In the genomic region with DNA sequence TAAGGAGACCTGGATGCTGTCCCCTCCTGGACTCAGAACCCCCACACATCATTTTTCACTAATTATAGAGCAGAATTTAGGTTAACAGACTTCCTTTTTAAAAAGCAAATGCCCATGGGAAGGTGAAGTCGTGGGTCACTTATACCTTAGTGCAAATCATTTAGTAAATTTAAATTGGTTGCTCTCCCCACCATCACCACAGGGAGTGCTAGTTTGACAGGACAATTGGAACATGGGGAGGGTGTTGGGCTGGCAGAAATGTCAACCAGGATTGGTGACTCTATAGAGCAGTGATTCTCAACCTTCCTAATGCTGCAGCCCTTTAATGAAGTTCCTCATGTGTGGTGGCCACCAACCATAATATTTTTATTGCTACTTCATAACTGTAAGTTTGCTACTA, we compare ENCODE assay signal across 9 mouse cellular contexts. TPM values are rescaled to one million over a fixed set of nuclear protein-coding genes. Genes with fewer than 3 reads are reported as not detected.
DNase-seq lines count a peak whose midpoint lies in the region; ATAC-seq and TF ChIP-seq lines count a peak whose summit lies in the region.
"Had no signal": no experiment of that assay in that cellular context is flagged by ENCODE, and none has a peak within 500 bp of the region (broad histone marks: within the 10 kb centered on the region; RNA-seq: fewer than 3 reads in every experiment).

No protein-coding gene starts in this region.

- H3K4me1 ChIP-seq in liver, embryonic 11.5 days (replicated peaks; ENCODE audit: control insufficient read depth, insufficient read depth, low read length), result peaks cover 35% of the 10 kb centered on the region
- peaks cover 3% of the 10 kb centered on the region; the same call in 1 of the 2 replicates for H3K4me1 ChIP-seq in stomach, postnatal 0 days (replicated peaks; ENCODE audit: control insufficient read depth, insufficient read depth)
- peaks cover 50% of the 10 kb centered on the region for H3K4me1 ChIP-seq in forebrain, embryonic 10.5 days

- DNase-seq in gastrocnemius, adult 2 months, result no peak
- no peak for DNase-seq in gastrocnemius, postnatal 36 days
- peak; percentile 15 for DNase-seq in urinary bladder, postnatal 14 days (ENCODE audit: low spot score)
- DNase-seq in urinary bladder, postnatal 4 days (ENCODE audit: low spot score in 2 of 2), result no peak
- no peak for DNase-seq in liver, embryonic 11.5 days (ENCODE audit: low spot score)
- no peak for DNase-seq in stomach, postnatal 0 days (ENCODE audit: low spot score)
- no peak for DNase-seq in left cerebral cortex, adult 8-10 months (ENCODE audit: low spot score in 2 of 2)
- DNase-seq in forebrain, embryonic 10.5 days (ENCODE audit: extremely low spot score, low spot score), result no peak

- H3K27ac ChIP-seq in gastrocnemius, adult 2 months, result no peak overlapping the region
- no peak overlapping the region for H3K27ac ChIP-seq in liver, embryonic 11.5 days (ENCODE audit: low read depth, low read length)
- H3K27ac ChIP-seq in stomach, postnatal 0 days (replicated peaks), result peak overlapping the region; percentile 91
- H3K27ac ChIP-seq in forebrain, embryonic 10.5 days, result no peak overlapping the region

- peak overlapping the region; percentile 100; the same call in 1 of the 2 replicates for H3K4me2 ChIP-seq in liver, embryonic 11.5 days
- peak overlapping the region; percentile 100; the same call in 1 of the 2 replicates for H3K4me2 ChIP-seq in stomach, postnatal 0 days (replicated peaks; ENCODE audit: low read depth)

- TF ChIP-seq EP300 in stomach, postnatal 0 days (optimal IDR thresholded peaks at IDR 0.05), result no peak

- no peaks in the 10 kb centered on the region for H3K9me3 ChIP-seq in liver, embryonic 11.5 days (ENCODE audit: control insufficient read depth, low read length)
- no peaks in the 10 kb centered on the region for H3K9me3 ChIP-seq in stomach, postnatal 0 days (ENCODE audit: control insufficient read depth, low read length)
- H3K9me3 ChIP-seq in forebrain, embryonic 10.5 days, result no peaks in the 10 kb centered on the region

- intact Hi-C loops in gastrocnemius, adult 2 months (cut with DNase I), result no loop called here
- intact Hi-C loops in gastrocnemius, postnatal 36 days (cut with DNase I), result loop anchor here (2.0 kb wide), 1 partner anchor 50 kb away; no protein-coding TSS in a partner anchor

- 3% methylated on average over 1 of the region's 1 CpGs for WGBS in liver, embryonic 11.5 days
- 9% methylated on average over 1 of the region's 1 CpGs for WGBS in stomach, postnatal 0 days
- 13% methylated on average over 1 of the region's 1 CpGs for WGBS in forebrain, embryonic 10.5 days

- no peaks in the 10 kb centered on the region for H3K36me3 ChIP-seq in liver, embryonic 11.5 days (ENCODE audit: control insufficient read depth, insufficient read depth, low read length)
- no peaks in the 10 kb centered on the region for H3K36me3 ChIP-seq in stomach, postnatal 0 days (ENCODE audit: control insufficient read depth, insufficient read depth, low read length)
- H3K36me3 ChIP-seq in forebrain, embryonic 10.5 days (replicated peaks), result no peaks in the 10 kb centered on the region

- H3K4me3 ChIP-seq in gastrocnemius, adult 2 months, result no peak overlapping the region
- no peak overlapping the region for H3K4me3 ChIP-seq in liver, embryonic 11.5 days (ENCODE audit: low read depth, low read length)
- H3K4me3 ChIP-seq in stomach, postnatal 0 days (ENCODE audit: low read depth, low read length), result no peak overlapping the region
- no peak overlapping the region for H3K4me3 ChIP-seq in forebrain, embryonic 10.5 days
- H3K4me3 ChIP-seq: myocyte had no signal

- no peak overlapping the region for H3K9ac ChIP-seq in liver, embryonic 11.5 days (ENCODE audit: low read depth, low read length)
- H3K9ac ChIP-seq in stomach, postnatal 0 days (ENCODE audit: low read length), result no peak overlapping the region

- peaks cover 43% of the 10 kb centered on the region for H3K27me3 ChIP-seq in liver, embryonic 11.5 days (replicated peaks; ENCODE audit: control insufficient read depth, insufficient read depth, low read length)
- H3K27me3 ChIP-seq in stomach, postnatal 0 days (ENCODE audit: control insufficient read depth, insufficient read depth, low read length), result no peaks in the 10 kb centered on the region
- H3K27me3 ChIP-seq in forebrain, embryonic 10.5 days (ENCODE audit: poor library complexity, severe bottlenecking), result peaks cover 91% of the 10 kb centered on the region

- peak; percentile 34 for TF ChIP-seq CTCF in gastrocnemius, adult 2 months (IDR thresholded peaks at IDR 0.05)
- TF ChIP-seq CTCF in stomach, postnatal 0 days (IDR thresholded peaks at IDR 0.05; ENCODE audit: low read depth), result peak; percentile 72

- ATAC-seq in liver, embryonic 11.5 days (replicated peaks; ENCODE audit: low FRiP score), result no peak
- no peak for ATAC-seq in stomach, postnatal 0 days (ENCODE audit: low FRiP score, low TSS enrichment)

RNA-seq across cellular contexts. Expression of a gene that starts 3.1 kb away (rescaled TPM):
- not detected for total RNA-seq in gastrocnemius, adult 2 months (2021)
- total RNA-seq in gastrocnemius, postnatal 36 days (2021), result not detected
- 3.9 and 4.0 TPM in 2 replicates for polyA plus RNA-seq in liver, embryonic 11.5 days (2014; fragmentation: Nextera tagmentation; extraction: Ambion mirVana)
- polyA plus RNA-seq in stomach, postnatal 0 days (2015; fragmentation: Nextera tagmentation; extraction: Ambion mirVana), result 9.8 and 12.1 TPM in 2 replicates
- 100 to 1,000 TPM; 160 to 178 (median 177) TPM for total RNA-seq in left cerebral cortex, adult 8-10 months (2022)
- 1.2 and 1.8 TPM in 2 replicates for polyA plus RNA-seq in forebrain, embryonic 10.5 days (2016; fragmentation: Nextera tagmentation; extraction: Ambion mirVana)

RNA-seq across cellular contexts. Expression of a gene that starts 14.9 kb away (rescaled TPM):
- not detected for total RNA-seq in gastrocnemius, adult 2 months (2021)
- not detected for total RNA-seq in gastrocnemius, postnatal 36 days (2021)
- 0.19 and 0.43 TPM in 2 replicates for polyA plus RNA-seq in liver, embryonic 11.5 days (2014; fragmentation: Nextera tagmentation; extraction: Ambion mirVana)
- polyA plus RNA-seq in stomach, postnatal 0 days (2015; fragmentation: Nextera tagmentation; extraction: Ambion mirVana), result 2.2 and 2.3 TPM in 2 replicates
- total RNA-seq in left cerebral cortex, adult 8-10 months (2022), result 10 to 100 TPM; 19.7 to 23.2 (median 20.4) TPM
- 0.33 TPM in 1 of 2 replicates, not detected in the other for polyA plus RNA-seq in forebrain, embryonic 10.5 days (2016; fragmentation: Nextera tagmentation; extraction: Ambion mirVana)
- polyA plus RNA-seq: myocyte had no signal

RNA-seq across cellular contexts. Expression of a gene that starts 42.1 kb away (rescaled TPM):
- 10 to 100 TPM; 14.4 to 16.7 TPM for total RNA-seq in gastrocnemius, adult 2 months (2021)
- 10 to 100 TPM; 14.3 to 14.7 TPM for total RNA-seq in gastrocnemius, postnatal 36 days (2021)
- polyA plus RNA-seq in liver, embryonic 11.5 days (2014; fragmentation: Nextera tagmentation; extraction: Ambion mirVana), result 29.1 and 30.0 TPM in 2 replicates
- 10.1 and 10.4 TPM in 2 replicates for polyA plus RNA-seq in stomach, postnatal 0 days (2015; fragmentation: Nextera tagmentation; extraction: Ambion mirVana)
- 10 to 100 TPM; 18.8 to 21.2 (median 20.4) TPM for total RNA-seq in left cerebral cortex, adult 8-10 months (2022)
- polyA plus RNA-seq in forebrain, embryonic 10.5 days (2016; fragmentation: Nextera tagmentation; extraction: Ambion mirVana), result 42.3 and 43.5 TPM in 2 replicates

RNA-seq across cellular contexts. Expression of a gene that starts 52.3 kb away (rescaled TPM):
- under 1 TPM; 0.10 to 0.73 TPM for total RNA-seq in gastrocnemius, adult 2 months (2021)
- total RNA-seq in gastrocnemius, postnatal 36 days (2021), result under 1 TPM; 0.57 to 0.74 TPM
- 5.8 and 5.9 TPM in 2 replicates for polyA plus RNA-seq in liver, embryonic 11.5 days (2014; fragmentation: Nextera tagmentation; extraction: Ambion mirVana)
- 20.6 and 22.8 TPM in 2 replicates for polyA plus RNA-seq in stomach, postnatal 0 days (2015; fragmentation: Nextera tagmentation; extraction: Ambion mirVana)
- total RNA-seq in left cerebral cortex, adult 8-10 months (2022), result 100 to 1,000 TPM; 180 to 223 (median 191) TPM
- 27.0 and 27.6 TPM in 2 replicates for polyA plus RNA-seq in forebrain, embryonic 10.5 days (2016; fragmentation: Nextera tagmentation; extraction: Ambion mirVana)

Comparison
In these comparisons a context has a peak if more than half of its experiments do, and no peak if none do; other contexts are left out.
1. RNA of a gene that starts 3.1 kb away (total RNA-seq): 160 to 178 TPM in left cerebral cortex, adult 8-10 months; not detected in gastrocnemius, adult 2 months and not detected in gastrocnemius, postnatal 36 days; every median in the first group is over 100 times any median in the second.
2. RNA of a gene that starts 14.9 kb away (total RNA-seq): 19.7 to 23.2 TPM in left cerebral cortex, adult 8-10 months; not detected in gastrocnemius, adult 2 months and not detected in gastrocnemius, postnatal 36 days; every median in the first group is over 10 times any median in the second.